Mouse (Mus musculus) olfactory bulb, adult 2 months (tissue): ENCODE data around the gene Bri3bp.

Experiments used
- CTCF ChIP-seq: fragments of 200-500 bp; IDR thresholded peaks from 2 replicates; pipeline ENCODE4 v1.5.1; 2012; ENCODE audit warnings: low read depth, mild to moderate bottlenecking, low read length, moderate library complexity; ENCODE audit not compliant: insufficient read depth
- POLR2A ChIP-seq: fragments of 200-500 bp; IDR thresholded peaks from 2 replicates; pipeline ENCODE4 v1.6.1; 2012; ENCODE audit warnings: mild to moderate bottlenecking, low read depth, low read length, moderate library complexity; ENCODE audit not compliant: insufficient read depth

GRCm38 (mm10) chr5:125492379-125493092 is 51.2 kb downstream of the Bri3bp start:
- TF ChIP-seq CTCF: no peak
- TF ChIP-seq POLR2A: no peak
